Mouse (Mus musculus): ENCODE data around the gene Hist2h3b.

- no peak for TF ChIP-seq CTCF (conservative IDR thresholded peaks at IDR 0.05; ENCODE audit: insufficient read depth, insufficient read length, low read depth, low read length)
- TF ChIP-seq POLR2A (IDR thresholded peaks at IDR 0.05; ENCODE audit: low read depth, low read length), result no peak
Observed at GRCm38 (mm10) chr3:96251787-96252186, 16.7 kb upstream of the Hist2h3b start.
